Mouse (Mus musculus) embryonic facial prominence, embryonic 13.5 days (tissue): ENCODE measurements around the gene Ly6g. TPM values are rescaled to one million over a fixed set of nuclear protein-coding genes. Genes with fewer than 3 reads are reported as not detected.
"Not testable (repeated sequence)": the region's sequence is repeated elsewhere in the genome, so short reads cannot be mapped to it uniquely, and the experiment has no call there.

Experiments used
- ATAC-seq: fragments of 200-750 bp; cut with Nextera tagmentation; 2 replicates; pipeline ENCODE4 v1.8.0; 2017; ENCODE audit warnings: low read depth; ENCODE audit not compliant: insufficient number of reproducible peaks, insufficient read depth, low FRiP score, low TSS enrichment
- H3K27ac ChIP-seq: fragments of 300-500 bp; sonication (generic); 2 replicates; pipeline ENCODE4 v1.5.1; 2015; ENCODE audit warnings: moderate library complexity, mild to moderate bottlenecking, inconsistent platforms
- H3K27me3 ChIP-seq: fragments of 300-500 bp; sonication (generic); 2 replicates; pipeline ENCODE4 v1.6.1; 2015; ENCODE audit warnings: mild to moderate bottlenecking, inconsistent platforms
- H3K36me3 ChIP-seq: fragments of 300-500 bp; sonication (generic); 2 replicates; pipeline ENCODE4 v1.6.1; 2015; ENCODE audit warnings: mild to moderate bottlenecking, inconsistent platforms
- H3K4me1 ChIP-seq: fragments of 300-500 bp; sonication (generic); 2 replicates; pipeline ENCODE4 v1.6.1; 2015; ENCODE audit warnings: inconsistent platforms
- H3K4me2 ChIP-seq: fragments of 300-500 bp; sonication (generic); 2 replicates; pipeline ENCODE4 v1.6.1; 2015; ENCODE audit warnings: moderate library complexity, mild to moderate bottlenecking, inconsistent platforms
- H3K4me3 ChIP-seq: fragments of 300-500 bp; sonication (generic); 2 replicates; pipeline ENCODE4 v1.5.1; 2015; ENCODE audit warnings: mild to moderate bottlenecking, inconsistent platforms
- H3K9ac ChIP-seq: fragments of 300-500 bp; sonication (generic); 2 replicates; pipeline ENCODE4 v1.6.1; 2015; ENCODE audit warnings: mild to moderate bottlenecking, inconsistent platforms
- H3K9me3 ChIP-seq: fragments of 300-500 bp; sonication (generic); 2 replicates; pipeline ENCODE4 v1.6.1; 2016; ENCODE audit warnings: inconsistent platforms
- whole genome bisulfite sequencing: fragments of 180-500 bp; shearing (Covaris S2); methylation state at CpG from one replicate; pipeline ENCODE4 v1.1.7; 2015; ENCODE audit warnings: mixed read lengths; 5-methylcytosine and 5-hydroxymethylcytosine counted together
- polyA plus RNA-seq: library from polyadenylated mRNA; unstranded; fragments of >200 nt; fragmentation: Nextera tagmentation; extraction: Ambion mirVana; gene quantifications from 2 replicates; pipeline ENCODE4 v1.2.1, GENCODE M21; 2015

The Ly6g gene
- polyA plus RNA-seq, 1 experiment from 2014 or later: not detected

GRCm38 (mm10) chr15:75153087-75153486, 2.0 kb upstream of the Ly6g start:
- no peaks in the 10 kb centered on the region for H3K27me3 ChIP-seq
- H3K9me3 ChIP-seq: no peaks in the 10 kb centered on the region
- no peak overlapping the region for H3K4me2 ChIP-seq
- H3K9ac ChIP-seq: no peak overlapping the region
- H3K4me3 ChIP-seq: no peak overlapping the region
- no peaks in the 10 kb centered on the region for H3K4me1 ChIP-seq
- no peak for ATAC-seq
- no peaks in the 10 kb centered on the region for H3K36me3 ChIP-seq
- no peak overlapping the region for H3K27ac ChIP-seq

DNA sequence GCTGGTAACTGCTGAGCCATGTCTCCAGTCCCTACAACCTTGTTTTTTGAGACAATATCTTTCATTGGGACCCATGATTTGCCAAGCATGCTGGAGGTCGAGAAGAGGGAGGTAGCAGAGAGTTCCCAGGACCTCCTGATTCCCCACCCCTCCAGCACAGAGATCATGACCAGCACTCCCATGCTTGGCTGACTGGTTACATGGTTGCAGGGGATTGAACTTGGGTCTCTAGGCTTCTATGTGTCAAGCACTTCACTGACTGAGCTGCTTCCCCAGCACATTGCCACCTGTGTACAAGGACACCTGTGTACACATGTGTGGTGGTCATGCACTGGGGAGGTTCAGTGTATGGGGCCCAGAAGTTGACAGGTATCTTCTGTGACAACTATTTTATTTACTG, 2.6 kb downstream of the Ly6g start:
- Histone ChIP-seq H3K36me3 (no peaks in the 10 kb centered on the region), H3K27ac (no peak overlapping the region), H3K9me3 (0 out of 2 replicates have a peak, but pooled peaks cover 3% of the 10 kb centered on the region), H3K27me3 (no peaks in the 10 kb centered on the region), H3K9ac (no peak overlapping the region), H3K4me1 (no peaks in the 10 kb centered on the region), H3K4me3 (no peak overlapping the region), H3K4me2 (no peak overlapping the region)
- no peak for ATAC-seq
- 39% methylated on average over 1 of the region's 1 CpGs for WGBS

GRCm38 (mm10) chr15:75175506-75175905, 20.5 kb downstream of the Ly6g start:
- Histone ChIP-seq H3K27ac (no peak overlapping the region), H3K27me3 (no peaks in the 10 kb centered on the region), H3K36me3 (no peaks in the 10 kb centered on the region), H3K9ac (no peak overlapping the region), H3K4me3 (no peak overlapping the region), H3K4me2 (no peak overlapping the region), H3K9me3 (no peaks in the 10 kb centered on the region), H3K4me1 (no peaks in the 10 kb centered on the region)
- 71% methylated on average over 1 of the region's 1 CpGs for WGBS
- ATAC-seq: no peak

GRCm38 (mm10) chr15:75186291-75186690, 31.3 kb downstream of the Ly6g start:
- Histone ChIP-seq H3K4me1 (no peaks in the 10 kb centered on the region), H3K4me2 (no peak overlapping the region), H3K4me3 (no peak overlapping the region), H3K27me3 (no peaks in the 10 kb centered on the region), H3K36me3 (no peaks in the 10 kb centered on the region), H3K27ac (no peak overlapping the region), H3K9me3 (no peaks in the 10 kb centered on the region), H3K9ac (no peak overlapping the region)
- WGBS: 18% methylated on average over 2 of the region's 2 CpGs
- no peak for ATAC-seq

DNA sequence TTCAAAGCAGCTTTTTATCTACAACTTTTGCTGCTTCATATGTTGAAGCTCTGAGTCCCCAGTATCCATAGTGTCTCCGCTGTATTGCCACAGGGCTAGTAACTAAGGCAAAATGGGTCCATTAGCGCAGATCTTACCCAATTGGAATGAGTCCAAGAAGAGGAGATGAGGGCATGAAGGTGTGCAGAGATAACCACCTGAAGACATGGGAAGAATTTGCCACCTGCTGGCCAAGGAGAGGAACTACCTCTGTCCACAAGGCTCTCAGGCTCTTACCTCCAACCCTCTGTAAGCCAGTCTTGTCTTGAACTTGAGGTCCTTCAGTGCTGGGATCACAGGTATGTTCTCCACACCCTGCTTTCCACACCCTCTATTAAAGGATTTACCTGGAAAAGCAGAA, 34.1 kb downstream of the Ly6g start:
- H3K9ac ChIP-seq: no peak overlapping the region
- 56% methylated on average over 2 of the region's 2 CpGs for WGBS
- no peak for ATAC-seq
- H3K9me3 ChIP-seq: no peaks in the 10 kb centered on the region
- no peak overlapping the region for H3K4me3 ChIP-seq
- no peak overlapping the region for H3K4me2 ChIP-seq
- H3K27ac ChIP-seq: no peak overlapping the region
- no peaks in the 10 kb centered on the region for H3K36me3 ChIP-seq
- H3K27me3 ChIP-seq: no peaks in the 10 kb centered on the region
- H3K4me1 ChIP-seq: no peaks in the 10 kb centered on the region

DNA sequence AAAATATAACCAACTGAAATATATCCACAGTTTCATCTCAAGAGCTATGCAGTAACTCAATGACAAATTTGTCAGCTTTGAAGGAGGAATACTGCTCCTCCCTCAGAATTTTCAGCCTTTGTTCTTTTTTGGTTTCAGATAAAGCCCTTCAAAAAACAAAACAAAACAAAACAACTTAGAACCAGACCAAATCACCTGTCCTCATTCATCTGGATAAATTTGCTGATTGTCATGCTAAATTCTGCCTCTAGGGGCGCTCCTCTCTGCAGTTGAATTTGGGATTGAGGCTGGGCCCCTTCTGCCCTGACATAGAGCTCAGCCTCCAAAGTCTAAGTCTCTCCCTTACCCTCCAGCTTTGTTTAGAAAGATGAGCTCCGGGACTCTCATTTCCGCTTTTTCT, 35.5 kb downstream of the Ly6g start:
- ATAC-seq, H3K9me3 ChIP-seq, H3K27ac ChIP-seq, H3K4me2 ChIP-seq, H3K9ac ChIP-seq, H3K27me3 ChIP-seq, H3K36me3 ChIP-seq, H3K4me3 ChIP-seq, H3K4me1 ChIP-seq: not testable (repeated sequence)
- 40% methylated on average over 2 of the region's 3 CpGs for WGBS

Other genes starting within 250 kb of the Ly6g start
- not detected in 2 replicates for gene Ly6i, start 171.8 kb upstream of the Ly6g start, polyA plus RNA-seq
- 1.0 and 1.3 TPM in 2 replicates for gene Ly6a, start 157.2 kb upstream of the Ly6g start, polyA plus RNA-seq
- 3.7 and 6.8 TPM in 2 replicates for gene Ly6c1, start 106.4 kb upstream of the Ly6g start, polyA plus RNA-seq
- 0.65 and 1.5 TPM in 2 replicates for gene Ly6c2, start 43.3 kb upstream of the Ly6g start, polyA plus RNA-seq
- gene BC025446, start 61.1 kb downstream of the Ly6g start, polyA plus RNA-seq: 0.23 TPM in 1 of 2 replicates, not detected in the other
- not detected in 2 replicates for gene Ly6f, start 113.2 kb downstream of the Ly6g start, polyA plus RNA-seq